Comparison of ENCODE assay signal across 20 mouse cellular contexts in the genomic region with DNA sequence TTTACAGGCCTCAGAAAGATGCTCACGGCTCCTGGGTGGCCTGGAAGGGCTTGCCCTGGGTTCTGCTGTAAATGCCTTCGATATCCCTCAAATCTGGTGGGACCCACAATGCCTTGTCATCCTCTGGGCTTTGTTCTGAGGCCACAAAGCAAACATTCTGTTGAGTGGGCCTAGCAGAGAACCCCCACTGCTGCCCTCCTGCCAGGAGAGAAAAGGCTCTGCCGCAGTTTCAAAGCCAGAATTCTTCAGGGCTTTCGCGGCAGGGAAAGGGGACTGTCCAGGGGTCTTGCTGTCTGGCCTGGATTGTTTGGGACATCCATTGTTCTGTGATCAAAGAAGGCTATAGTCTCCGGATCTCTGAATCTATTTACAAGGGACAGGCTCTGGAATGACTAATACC. TPM values are rescaled to one million over a fixed set of nuclear protein-coding genes. Genes with fewer than 3 reads are reported as not detected.
A peak's percentile ranks its signal among the peaks of the same experiment; 100 is the strongest.
DNase-seq lines count a peak whose midpoint lies in the region; ATAC-seq lines count a peak whose summit lies in the region.
"Had no signal": no experiment of that assay in that cellular context is flagged by ENCODE, and none has a peak within 500 bp of the region (broad histone marks: within the 10 kb centered on the region; RNA-seq: fewer than 3 reads in every experiment).

No protein-coding gene starts in this region.

- no peaks in the 10 kb centered on the region for H3K36me3 ChIP-seq in hindbrain, embryonic 11.5 days (ENCODE audit: control insufficient read depth, insufficient read depth, low read length)
- no peaks in the 10 kb centered on the region for H3K36me3 ChIP-seq in hindbrain, embryonic 16.5 days (ENCODE audit: control insufficient read depth, insufficient read depth, low read length)
- no peaks in the 10 kb centered on the region for H3K36me3 ChIP-seq in neural tube, embryonic 11.5 days (ENCODE audit: control insufficient read depth, insufficient read depth, low read length)
- H3K36me3 ChIP-seq in embryonic facial prominence, embryonic 14.5 days (ENCODE audit: control insufficient read depth, insufficient read depth, low read length) = peaks cover 6% of the 10 kb centered on the region
- H3K36me3 ChIP-seq: liver, embryonic 12.5 days had no signal

- no peak overlapping the region for H3K27ac ChIP-seq in hindbrain, embryonic 11.5 days (ENCODE audit: low read depth, low read length)
- H3K27ac ChIP-seq in hindbrain, embryonic 16.5 days (ENCODE audit: low read depth, low read length) = no peak overlapping the region
- no peak overlapping the region for H3K27ac ChIP-seq in neural tube, embryonic 11.5 days (ENCODE audit: low read depth, low read length)
- 0 out of 2 replicates have a peak overlapping the region, but pooled peaks have one; percentile 29 for H3K27ac ChIP-seq in embryonic facial prominence, embryonic 14.5 days (replicated peaks; ENCODE audit: low read depth, low read length)
- H3K27ac ChIP-seq: liver, embryonic 12.5 days; macrophage had no signal

- no peak overlapping the region for H3K4me3 ChIP-seq in hindbrain, embryonic 11.5 days (ENCODE audit: low read depth, low read length)
- no peak overlapping the region for H3K4me3 ChIP-seq in hindbrain, embryonic 16.5 days (ENCODE audit: low read length)
- no peak overlapping the region for H3K4me3 ChIP-seq in neural tube, embryonic 11.5 days (ENCODE audit: low read depth, low read length)
- H3K4me3 ChIP-seq in embryonic facial prominence, embryonic 14.5 days (ENCODE audit: low read depth, low read length) = no peak overlapping the region
- H3K4me3 ChIP-seq: liver, embryonic 12.5 days had no signal

- H3K27me3 ChIP-seq in hindbrain, embryonic 11.5 days (ENCODE audit: control insufficient read depth, insufficient read depth, low read length) = no peaks in the 10 kb centered on the region
- no peaks in the 10 kb centered on the region for H3K27me3 ChIP-seq in hindbrain, embryonic 16.5 days (replicated peaks; ENCODE audit: control insufficient read depth, insufficient read depth, low read length)
- H3K27me3 ChIP-seq in neural tube, embryonic 11.5 days (ENCODE audit: control insufficient read depth, insufficient read depth, low read length) = no peaks in the 10 kb centered on the region
- no peaks in the 10 kb centered on the region for H3K27me3 ChIP-seq in embryonic facial prominence, embryonic 14.5 days (replicated peaks; ENCODE audit: control insufficient read depth, insufficient read depth, low read length)

- DNase-seq in hindbrain, embryonic 11.5 days (ENCODE audit: low spot score) = peak; percentile 19
- peak; percentile 24 for DNase-seq in neural tube, embryonic 11.5 days (ENCODE audit: low spot score)
- DNase-seq in neural tube, embryonic 10.5 days (ENCODE audit: extremely low spot score, low spot score) = no peak
- DNase-seq in embryonic facial prominence, embryonic 14.5 days (ENCODE audit: low spot score) = no peak
- no peak for DNase-seq in gastrocnemius, postnatal 36 days
- DNase-seq: adrenal gland, postnatal 10 days; cerebellum, adult 11 months; gastrocnemius, postnatal 14 days; heart, postnatal 14 days; kidney, adult 8-10 months; kidney, postnatal 25 days; layer of hippocampus, adult 9-11 months; lung, embryonic 14.5 days; thymus, adult 18-20 months had no signal

- intact Hi-C loops in gastrocnemius, postnatal 36 days (cut with DNase I) = no loop called here

- no peak overlapping the region for H3K4me2 ChIP-seq in hindbrain, embryonic 11.5 days (replicated peaks; ENCODE audit: low read depth, low read length)
- no peak overlapping the region for H3K4me2 ChIP-seq in hindbrain, embryonic 16.5 days (ENCODE audit: low read length)
- no peak overlapping the region for H3K4me2 ChIP-seq in neural tube, embryonic 11.5 days (ENCODE audit: low read depth)
- no peak overlapping the region for H3K4me2 ChIP-seq in embryonic facial prominence, embryonic 14.5 days (ENCODE audit: low read depth, low read length)
- H3K4me2 ChIP-seq: liver, embryonic 12.5 days; lung, embryonic 14.5 days had no signal

- peaks cover 3% of the 10 kb centered on the region; the same call in 1 of the 2 replicates for H3K4me1 ChIP-seq in hindbrain, embryonic 11.5 days (replicated peaks; ENCODE audit: control insufficient read depth, insufficient read depth, low read length)
- H3K4me1 ChIP-seq in hindbrain, embryonic 16.5 days (ENCODE audit: control insufficient read depth, insufficient read depth, low read depth, low read length) = peaks cover 4% of the 10 kb centered on the region; the same call in 1 of the 2 replicates
- peaks cover 11% of the 10 kb centered on the region for H3K4me1 ChIP-seq in neural tube, embryonic 11.5 days (ENCODE audit: control insufficient read depth, insufficient read depth, low read length)
- H3K4me1 ChIP-seq in embryonic facial prominence, embryonic 14.5 days (ENCODE audit: control insufficient read depth, insufficient read depth, low read length) = peaks cover 6% of the 10 kb centered on the region; the same call in 1 of the 2 replicates
- H3K4me1 ChIP-seq: liver, embryonic 12.5 days had no signal

- no peak for ATAC-seq in hindbrain, embryonic 11.5 days (ENCODE audit: low FRiP score)
- ATAC-seq in hindbrain, embryonic 16.5 days = no peak
- no peak for ATAC-seq in neural tube, embryonic 11.5 days (ENCODE audit: insufficient read depth, low FRiP score, low TSS enrichment)
- no peak for ATAC-seq in embryonic facial prominence, embryonic 14.5 days (ENCODE audit: low read depth)
- ATAC-seq in frontal cortex, adult (ENCODE audit: low TSS enrichment) = no peak
- ATAC-seq: inflammation-experienced regulatory T-cells, adult 6 months; liver, embryonic 12.5 days had no signal

- no peaks in the 10 kb centered on the region for H3K9me3 ChIP-seq in hindbrain, embryonic 11.5 days (ENCODE audit: control insufficient read depth, low read length)
- peaks cover 2% of the 10 kb centered on the region; the same call in 1 of the 2 replicates for H3K9me3 ChIP-seq in hindbrain, embryonic 16.5 days (ENCODE audit: control insufficient read depth, low read length)
- H3K9me3 ChIP-seq in neural tube, embryonic 11.5 days (ENCODE audit: control insufficient read depth, low read length) = no peaks in the 10 kb centered on the region
- 0 out of 2 replicates have a peak, but pooled peaks cover 4% of the 10 kb centered on the region for H3K9me3 ChIP-seq in embryonic facial prominence, embryonic 14.5 days (ENCODE audit: control insufficient read depth, low read length)

- peak overlapping the region; percentile 12; the same call in 1 of the 2 replicates for H3K9ac ChIP-seq in hindbrain, embryonic 11.5 days (ENCODE audit: low read depth, low read length)
- no peak overlapping the region for H3K9ac ChIP-seq in hindbrain, embryonic 16.5 days (ENCODE audit: low read depth, low read length)
- no peak overlapping the region for H3K9ac ChIP-seq in neural tube, embryonic 11.5 days (ENCODE audit: low read length)
- no peak overlapping the region for H3K9ac ChIP-seq in embryonic facial prominence, embryonic 14.5 days (ENCODE audit: low read depth, low read length)
- H3K9ac ChIP-seq: liver, embryonic 12.5 days; lung, embryonic 14.5 days had no signal

- 9% methylated on average over 6 of the region's 6 CpGs for WGBS in hindbrain, embryonic 11.5 days
- 13% methylated on average over 6 of the region's 6 CpGs for WGBS in hindbrain, embryonic 16.5 days
- 9% methylated on average over 6 of the region's 6 CpGs for WGBS in neural tube, embryonic 11.5 days
- 28% methylated on average over 5 of the region's 6 CpGs for WGBS in embryonic facial prominence, embryonic 14.5 days

RNA-seq across cellular contexts. Expression of gene Fbln2, which starts 33.1 kb away (rescaled TPM):
- 30.7 and 36.5 TPM in 2 replicates for polyA plus RNA-seq in hindbrain, embryonic 11.5 days (2014; fragmentation: Nextera tagmentation; extraction: Ambion mirVana)
- 29.7 and 34.2 TPM in 2 replicates for polyA plus RNA-seq in hindbrain, embryonic 16.5 days (2015; fragmentation: Nextera tagmentation; extraction: Ambion mirVana)
- 28.4 and 28.8 TPM in 2 replicates for polyA plus RNA-seq in neural tube, embryonic 11.5 days (2014; fragmentation: Nextera tagmentation; extraction: Ambion mirVana)
- 202 and 230 TPM in 2 replicates for polyA plus RNA-seq in embryonic facial prominence, embryonic 14.5 days (2014; fragmentation: Nextera tagmentation; extraction: Ambion mirVana)
- total RNA-seq in gastrocnemius, postnatal 36 days (2021) = 10 to 100 TPM; 42.5 to 50.6 TPM
- total RNA-seq: common myeloid progenitor, adult 5-6 weeks had no signal

Comparison
In these comparisons a context has a peak if more than half of its experiments do, and no peak if none do; other contexts are left out.
1. DNase-seq: peak in hindbrain, embryonic 11.5 days (single experiment) and neural tube, embryonic 11.5 days (single experiment); none in neural tube, embryonic 10.5 days (single experiment), embryonic facial prominence, embryonic 14.5 days (single experiment) and gastrocnemius, postnatal 36 days (0 of 2).